Mouse (Mus musculus) liver, embryonic 11.5 days (tissue): ENCODE results near the gene Anapc15. TPM values are rescaled to one million over a fixed set of nuclear protein-coding genes. Genes with fewer than 3 reads are reported as not detected.

ENCODE experiments used
- ATAC-seq: fragments of 200-750 bp; cut with Nextera tagmentation; replicated peaks from 2 replicates; pipeline ENCODE4 v1.8.0; 2017; ENCODE audit warnings: moderate number of reproducible peaks, mild to moderate bottlenecking, moderate TSS enrichment, moderate library complexity; ENCODE audit not compliant: low FRiP score
- DNase-seq: peaks from one replicate; pipeline ENCODE4 v3.0.0-alpha.2; 2017; ENCODE audit warnings: low spot score
- H3K27ac ChIP-seq: fragments of 300-500 bp; sonication (generic); 2 replicates; pipeline ENCODE4 v1.5.1; 2014; ENCODE audit warnings: mild to moderate bottlenecking, low read depth, low read length, control low read depth
- H3K27me3 ChIP-seq: fragments of 300-500 bp; sonication (generic); replicated peaks from 2 replicates; pipeline ENCODE4 v1.6.1; 2014; ENCODE audit warnings: low read length, mixed read lengths; ENCODE audit not compliant: control insufficient read depth, insufficient read depth
- H3K36me3 ChIP-seq: fragments of 300-500 bp; sonication (generic); 2 replicates; pipeline ENCODE4 v1.6.1; 2014; ENCODE audit warnings: mild to moderate bottlenecking, low read length, moderate library complexity, mixed read lengths; ENCODE audit not compliant: control insufficient read depth, insufficient read depth
- H3K4me1 ChIP-seq: fragments of 300-500 bp; sonication (generic); replicated peaks from 2 replicates; pipeline ENCODE4 v1.6.1; 2014; ENCODE audit warnings: low read length, mixed read lengths; ENCODE audit not compliant: control insufficient read depth, insufficient read depth
- H3K4me2 ChIP-seq: fragments of 300-500 bp; sonication (generic); 2 replicates; pipeline ENCODE4 v1.6.1; 2014; ENCODE audit warnings: mild to moderate bottlenecking, control low read depth, moderate library complexity
- H3K4me3 ChIP-seq: fragments of 300-500 bp; sonication (generic); 2 replicates; pipeline ENCODE4 v1.5.1; 2014; ENCODE audit warnings: low read depth, low read length, control low read depth
- H3K9ac ChIP-seq: fragments of 300-500 bp; sonication (generic); 2 replicates; pipeline ENCODE4 v1.6.1; 2014; ENCODE audit warnings: low read depth, low read length, control low read depth
- H3K9me3 ChIP-seq: fragments of 300-500 bp; sonication (generic); 2 replicates; pipeline ENCODE4 v1.6.1; 2016; ENCODE audit warnings: low read length, inconsistent platforms, mixed read lengths; ENCODE audit not compliant: control insufficient read depth
- WGBS: fragments of 180-500 bp; shearing (Covaris S2); extraction: QIAGEN DNeasy Blood & Tissue Kit; methylation state at CpG from one replicate; pipeline ENCODE4 v1.1.7; 2014; 5-methylcytosine and 5-hydroxymethylcytosine counted together
- polyA plus RNA-seq: library from polyadenylated mRNA; unstranded; fragments of >200 nt; fragmentation: Nextera tagmentation; extraction: Ambion mirVana; gene quantifications from 2 replicates; pipeline ENCODE4 v1.2.1, GENCODE M21; 2014

Anapc15 gene
- polyA plus RNA-seq, 1 experiment from 2014 or later: 96.2 TPM

GRCm38 (mm10) chr7:101862291-101862690 lies 1.2 kb upstream of the Anapc15 start:
- no peak for ATAC-seq

GRCm38 (mm10) chr7:101866491-101867265 lies 3.2 kb downstream of the Anapc15 start:
- WGBS: 76% methylated on average over 11 of the region's 11 CpGs
- Histone ChIP-seq H3K9ac (no peak overlapping the region), H3K4me1 (no peaks in the 10 kb centered on the region), H3K9me3 (no peaks in the 10 kb centered on the region), H3K27ac (no peak overlapping the region), H3K4me2 (no peak overlapping the region), H3K4me3 (no peak overlapping the region), H3K36me3 (no peaks in the 10 kb centered on the region), H3K27me3 (no peaks in the 10 kb centered on the region)
- no peak for DNase-seq
- ATAC-seq: no peak

More at GRCm38 (mm10) chr7:101862291-101862690, 1.2 kb upstream of the Anapc15 start:
- no peak for DNase-seq
- Histone ChIP-seq H3K4me2 (no peak overlapping the region), H3K4me1 (no peaks in the 10 kb centered on the region), H3K27me3 (no peaks in the 10 kb centered on the region), H3K9ac (no peak overlapping the region), H3K36me3 (no peaks in the 10 kb centered on the region), H3K4me3 (no peak overlapping the region), H3K9me3 (no peaks in the 10 kb centered on the region), H3K27ac (no peak overlapping the region)
- WGBS: 59% methylated on average over 3 of the region's 3 CpGs

GRCm38 (mm10) chr7:101867482-101867881 lies 4.0 kb downstream of the Anapc15 start:
- H3K27me3 ChIP-seq: no peaks in the 10 kb centered on the region
- H3K4me3 ChIP-seq: no peak overlapping the region
- H3K9me3 ChIP-seq: no peaks in the 10 kb centered on the region
- WGBS: 96% methylated on average over 4 of the region's 4 CpGs
- H3K27ac ChIP-seq: no peak overlapping the region
- H3K36me3 ChIP-seq: no peaks in the 10 kb centered on the region
- H3K9ac ChIP-seq: no peak overlapping the region
- no peak for DNase-seq
- H3K4me2 ChIP-seq: no peak overlapping the region
- no peak for ATAC-seq
- H3K4me1 ChIP-seq: no peaks in the 10 kb centered on the region

- no peaks in the 10 kb centered on the region for H3K36me3 ChIP-seq
- H3K4me2 ChIP-seq: no peak overlapping the region
- H3K27ac ChIP-seq: no peak overlapping the region
- H3K9me3 ChIP-seq: no peaks in the 10 kb centered on the region
- H3K4me3 ChIP-seq: no peak overlapping the region
- H3K4me1 ChIP-seq: no peaks in the 10 kb centered on the region
- H3K27me3 ChIP-seq: no peaks in the 10 kb centered on the region
- ATAC-seq: no peak
- DNase-seq: no peak
- WGBS: 76% methylated on average over 13 of the region's 13 CpGs
- no peak overlapping the region for H3K9ac ChIP-seq
These were observed 5.0 kb downstream of the Anapc15 start for GRCm38 (mm10) chr7:101868241-101869162.

GRCm38 (mm10) chr7:101869163-101869500 lies 5.6 kb downstream of the Anapc15 start:
- Histone ChIP-seq H3K4me1 (no peaks in the 10 kb centered on the region), H3K4me2 (no peak overlapping the region), H3K9me3 (no peaks in the 10 kb centered on the region), H3K27me3 (no peaks in the 10 kb centered on the region), H3K36me3 (no peaks in the 10 kb centered on the region), H3K27ac (no peak overlapping the region), H3K9ac (no peak overlapping the region), H3K4me3 (no peak overlapping the region)
- ATAC-seq: no peak
- DNase-seq: no peak
- 72% methylated on average over 7 of the region's 7 CpGs for WGBS

- WGBS: 62% methylated on average over 2 of the region's 2 CpGs
- Histone ChIP-seq H3K27me3 (no peaks in the 10 kb centered on the region), H3K9ac (no peak within 1 kb of the TSS), H3K9me3 (no peaks in the 10 kb centered on the region), H3K4me2 (no peak within 1 kb of the TSS), H3K27ac (no peak within 1 kb of the TSS), H3K4me1 (no peaks in the 10 kb centered on the region), H3K4me3 (no peak within 1 kb of the TSS), H3K36me3 (no peaks in the 10 kb centered on the region)
- ATAC-seq (no peak), DNase-seq (no peak)
These were observed 7.1 kb downstream of the Anapc15 start, which contains the start of gene Folr1 for GRCm38 (mm10) chr7:101870629-101871028. TSS of gene Folr1 (minus strand) at chr7:101870788.

GRCm38 (mm10) chr7:101871296-101871695 lies 7.8 kb downstream of the Anapc15 start:
- no peak for ATAC-seq
- no peak overlapping the region for H3K9ac ChIP-seq
- H3K36me3 ChIP-seq: no peaks in the 10 kb centered on the region
- 59% methylated on average over 3 of the region's 3 CpGs for WGBS
- H3K27me3 ChIP-seq: no peaks in the 10 kb centered on the region
- no peak overlapping the region for H3K4me2 ChIP-seq
- H3K4me1 ChIP-seq: no peaks in the 10 kb centered on the region
- no peak for DNase-seq
- no peak overlapping the region for H3K4me3 ChIP-seq
- no peak overlapping the region for H3K27ac ChIP-seq
- no peaks in the 10 kb centered on the region for H3K9me3 ChIP-seq

GRCm38 (mm10) chr7:101875978-101876377 lies 12.5 kb downstream of the Anapc15 start:
- Histone ChIP-seq H3K9ac (no peak overlapping the region), H3K27me3 (no peaks in the 10 kb centered on the region), H3K27ac (no peak overlapping the region), H3K9me3 (no peaks in the 10 kb centered on the region), H3K36me3 (no peaks in the 10 kb centered on the region), H3K4me2 (no peak overlapping the region), H3K4me1 (no peaks in the 10 kb centered on the region), H3K4me3 (no peak overlapping the region)
- ATAC-seq: no peak
- DNase-seq: no peak
- WGBS: 97% methylated on average over 1 of the region's 1 CpGs
